Mouse (Mus musculus) c-Kit-positive CD71-positive TER-119-positive erythroid progenitor cells, embryonic 14.5 days (primary cell): ENCODE measurements around the gene Krt14.
"Not testable (repeated sequence)": the region's sequence is repeated elsewhere in the genome, so short reads cannot be mapped to it uniquely, and the experiment has no call there.

Source experiments
- DNase-seq: peaks from one replicate; pipeline ENCODE4 v3.0.0-alpha.2; 2013; ENCODE audit warnings: low spot score

Gene Krt14

DNA sequence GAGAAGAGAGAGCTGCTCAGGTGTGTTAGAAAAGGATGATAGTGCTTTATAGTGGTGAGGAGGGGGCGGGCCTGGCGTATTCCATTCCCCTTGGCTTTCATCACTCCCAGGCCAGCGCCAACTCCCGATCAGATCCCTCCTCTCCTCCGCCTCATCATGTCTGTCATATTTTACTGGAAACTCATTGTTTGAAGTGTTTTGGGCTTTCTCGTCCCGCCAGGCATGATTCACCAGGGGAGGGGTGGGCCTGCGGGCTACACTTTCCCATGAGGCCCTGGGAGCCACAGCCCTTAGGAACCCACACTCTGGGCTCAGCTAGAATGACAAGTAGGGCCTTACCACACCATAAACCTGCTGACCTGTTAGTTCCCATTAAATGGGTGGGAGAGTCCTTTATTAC, at the start of gene Krt14:
Gene Krt14, minus strand, starts transcription at position 51 of the 400 bp plus-strand sequence.
- no peak for DNase-seq

DNA sequence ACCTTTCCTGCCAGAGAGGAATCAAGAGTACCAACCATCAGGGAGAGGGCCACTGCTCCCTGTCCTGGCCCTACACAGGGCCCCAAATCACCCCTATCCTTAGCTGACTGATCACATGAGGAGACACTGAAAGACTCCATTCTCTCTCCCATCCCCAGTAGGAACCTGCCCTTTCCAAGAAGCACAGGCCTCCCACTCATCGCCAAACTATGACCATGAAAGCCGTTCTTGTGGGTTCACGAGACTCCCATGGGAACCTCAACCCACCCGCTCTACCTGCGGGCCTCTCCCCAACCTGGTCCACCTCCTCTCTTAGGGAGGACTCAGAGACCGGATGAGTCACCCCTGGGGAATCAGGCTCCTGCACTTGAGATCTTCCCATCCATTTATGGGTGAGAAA, 48.2 kb upstream of the Krt14 start:
- DNase-seq: no peak

DNA sequence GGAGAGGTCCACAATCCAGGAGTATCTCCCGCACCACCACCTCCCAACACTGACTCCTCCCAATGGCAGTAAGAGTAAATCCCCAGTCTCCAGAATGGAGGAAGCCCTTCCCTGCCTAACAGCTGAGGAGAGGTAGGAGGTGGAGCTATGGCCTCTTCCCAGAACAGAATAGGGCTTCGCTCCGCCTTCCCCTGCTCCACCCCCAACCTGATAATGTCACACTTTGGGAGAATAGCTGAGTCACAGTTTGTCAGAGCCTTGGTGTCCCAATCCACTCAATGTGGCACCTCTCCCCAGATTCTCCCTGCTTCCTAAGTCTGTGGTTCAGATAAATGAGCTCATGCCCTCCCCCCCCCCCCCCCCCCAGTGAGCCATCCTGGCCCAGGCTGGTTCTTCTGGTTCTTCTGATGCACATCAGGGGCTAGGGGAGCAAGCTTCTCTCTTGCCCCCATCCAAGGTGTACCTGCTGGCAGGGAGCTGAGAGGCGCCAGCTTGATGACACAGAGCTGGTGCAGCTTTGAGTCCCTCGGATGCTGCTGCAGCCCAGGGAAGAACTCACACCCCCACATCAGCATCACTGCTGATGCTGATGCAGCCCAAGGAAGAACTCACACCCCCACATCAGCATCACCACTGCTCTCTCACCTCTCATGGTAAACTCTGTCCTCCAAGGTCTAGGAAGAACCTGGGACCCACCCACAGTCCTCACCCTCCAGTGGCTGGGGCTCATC, 47.2 kb upstream of the Krt14 start:
- DNase-seq: peak; percentile 42

DNA sequence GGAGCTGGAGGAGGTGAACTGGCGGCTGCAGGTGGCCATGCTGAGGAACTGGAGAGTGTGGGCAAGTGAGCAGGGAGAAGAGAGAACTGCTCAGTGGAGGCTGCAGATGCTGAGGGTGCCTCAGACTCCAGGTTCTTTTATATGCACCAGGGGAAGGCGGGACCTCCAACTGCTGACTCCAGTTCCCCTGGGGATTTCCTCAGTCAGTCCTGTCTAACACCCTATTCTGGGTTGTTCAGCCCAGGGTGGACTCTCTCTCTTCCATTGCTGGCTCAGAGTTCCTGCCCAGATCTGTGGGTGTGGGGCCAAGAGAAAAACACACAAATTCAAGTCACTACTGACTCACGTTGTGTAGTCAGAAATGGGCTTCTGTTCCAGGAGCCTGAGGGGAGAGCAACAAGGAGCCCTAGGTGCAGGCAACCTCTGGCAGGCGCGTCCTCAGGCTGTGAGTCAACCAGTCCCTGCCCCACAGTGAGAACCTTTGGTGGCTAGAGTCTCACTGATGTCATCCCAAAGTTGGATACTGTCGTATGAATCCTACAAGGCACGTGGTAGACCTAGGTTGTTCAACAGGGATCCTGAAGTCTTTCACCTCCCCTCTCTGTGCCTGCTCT, 41.6 kb upstream of the Krt14 start, which contains the start of gene Krt16:
Gene Krt16, minus strand, starts transcription at position 51 of the 614 bp plus-strand sequence.
- DNase-seq: no peak

DNA sequence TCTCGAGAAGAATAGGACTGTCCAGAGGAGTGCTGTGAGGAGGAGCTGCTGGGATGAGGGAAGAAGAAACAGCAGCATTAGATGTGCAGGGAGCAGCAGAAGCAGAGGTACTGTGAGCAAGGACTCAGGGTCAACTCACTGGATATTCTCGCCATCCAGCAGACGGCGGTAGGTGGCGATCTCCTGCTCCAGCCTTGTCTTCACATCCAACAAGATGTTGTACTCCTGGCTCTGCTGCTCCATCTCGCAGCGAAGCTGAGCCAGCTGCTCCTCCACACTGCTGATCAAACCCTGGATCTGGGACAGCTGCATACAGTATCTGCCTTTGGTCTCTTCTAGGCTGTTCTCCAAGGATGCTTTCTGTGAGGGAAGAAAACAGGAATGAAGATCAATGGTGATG, 39.1 kb upstream of the Krt14 start:
- not testable (repeated sequence) for DNase-seq

DNA sequence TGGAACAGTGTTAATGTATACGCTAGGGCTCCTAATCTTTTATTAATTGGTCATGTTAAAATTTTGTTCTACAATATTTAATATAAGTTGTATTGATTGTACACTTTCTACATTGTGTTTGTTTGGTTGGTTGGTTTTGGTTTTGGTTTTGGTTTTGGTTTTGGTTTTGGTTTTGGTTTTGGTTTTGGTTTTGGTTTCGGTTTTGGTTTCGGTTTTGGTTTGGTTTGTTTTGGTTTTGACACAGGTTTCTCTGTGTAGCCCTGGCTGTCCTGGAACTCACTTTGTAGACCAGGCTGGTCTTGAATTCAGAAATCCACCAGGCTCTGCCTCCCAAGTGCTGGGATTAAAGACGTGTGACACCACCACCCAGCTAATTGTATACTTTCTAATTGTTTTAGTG, 32.9 kb upstream of the Krt14 start:
- DNase-seq: not testable (repeated sequence)

DNA sequence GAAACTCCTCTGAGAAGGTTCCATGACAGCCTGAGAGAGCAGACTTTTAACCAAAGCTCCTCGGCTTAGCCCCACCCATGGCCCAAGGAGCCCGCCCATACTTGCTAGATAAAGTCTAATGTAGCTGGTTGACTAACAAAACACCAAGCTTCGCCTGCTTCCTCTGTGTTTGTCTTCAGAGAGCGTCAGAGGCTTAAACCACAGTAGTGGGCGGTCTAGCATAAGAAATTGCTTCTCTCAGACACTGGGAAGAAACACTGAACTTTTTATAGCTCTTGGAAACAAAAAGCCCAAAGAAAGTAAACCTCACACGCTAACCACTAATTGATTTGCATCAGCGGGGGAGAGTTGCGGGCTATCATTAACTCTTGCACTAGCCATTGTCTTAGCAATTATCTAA, 14.4 kb upstream of the Krt14 start:
- no peak for DNase-seq

DNA sequence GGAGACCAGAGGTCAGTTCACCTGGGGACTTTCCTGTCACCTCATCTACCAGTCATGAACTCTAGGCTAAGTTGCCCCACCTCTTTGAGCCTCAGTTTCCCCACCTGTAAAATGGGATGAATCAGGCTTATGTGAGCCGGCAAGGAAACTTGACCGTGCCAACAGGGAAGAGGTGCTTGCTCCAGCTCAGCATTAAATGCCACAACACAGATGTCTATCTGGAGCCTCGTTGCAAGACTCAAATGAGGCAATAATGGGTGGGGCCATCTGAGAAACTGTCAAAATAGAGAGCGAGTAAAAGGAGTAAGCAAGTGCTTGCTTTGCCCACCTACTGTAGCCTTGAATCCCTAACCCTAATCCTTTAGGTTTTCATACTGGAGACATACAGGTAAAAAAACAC, 12.0 kb upstream of the Krt14 start:
- no peak for DNase-seq

DNA sequence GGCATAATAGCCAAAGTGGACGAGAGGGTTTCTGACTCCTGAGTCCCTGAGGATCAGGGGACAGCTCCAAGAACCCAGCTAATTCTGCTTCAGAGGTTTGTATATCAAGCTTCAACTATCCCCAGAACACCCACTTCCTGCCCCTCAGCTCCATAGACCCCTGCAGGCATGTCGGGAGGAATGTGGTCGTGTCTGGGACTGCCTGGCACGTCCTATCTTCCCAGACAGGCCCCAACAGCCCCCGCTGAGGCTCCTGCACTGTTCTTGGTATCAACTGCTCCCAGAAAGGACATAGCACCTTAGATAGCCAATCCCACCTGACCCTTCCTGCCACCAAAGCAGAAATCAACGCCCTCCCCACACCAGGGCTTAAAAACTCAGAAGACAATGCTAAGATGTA, 1.2 kb upstream of the Krt14 start:
- DNase-seq: no peak

DNA sequence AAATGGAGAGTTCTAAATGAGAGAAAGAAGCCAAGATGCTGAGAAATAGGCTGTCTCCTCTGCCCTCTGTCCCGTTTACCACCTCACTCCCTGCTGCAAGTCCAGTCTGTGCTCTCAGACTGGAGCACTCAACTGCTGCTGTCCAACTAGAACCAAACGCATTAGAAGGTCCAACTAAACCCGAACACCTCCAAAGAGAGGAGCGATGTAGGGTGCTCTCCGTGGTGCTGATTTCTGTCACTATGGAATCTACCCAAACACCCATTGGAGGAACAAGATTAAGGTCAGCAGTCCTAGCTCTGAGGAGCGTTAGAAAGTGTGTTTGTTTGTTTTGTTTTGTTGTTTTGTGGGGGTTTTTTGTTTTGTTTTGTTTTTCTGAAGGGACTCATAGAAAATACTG, 3.9 kb downstream of the Krt14 start:
- DNase-seq: no peak

DNA sequence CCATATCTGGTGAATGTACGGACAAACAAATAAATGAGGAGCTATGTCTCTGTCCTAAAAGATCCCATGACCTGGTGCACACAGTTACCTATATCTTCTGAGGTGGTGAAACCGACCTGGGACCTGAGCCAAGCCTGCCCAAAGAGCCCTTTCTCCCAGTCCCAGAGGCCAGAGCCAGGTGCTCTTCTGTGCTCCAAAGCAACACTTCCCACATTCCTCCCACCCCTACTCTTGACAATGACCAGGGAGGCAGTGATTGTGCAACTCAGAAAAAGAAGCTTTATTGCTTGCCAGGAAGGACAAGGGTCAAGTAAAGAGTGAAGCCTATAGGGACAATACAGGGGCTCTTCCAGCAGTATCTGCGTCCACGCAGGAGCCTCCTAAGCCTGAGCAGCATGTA, 4.4 kb downstream of the Krt14 start:
- no peak for DNase-seq

DNA sequence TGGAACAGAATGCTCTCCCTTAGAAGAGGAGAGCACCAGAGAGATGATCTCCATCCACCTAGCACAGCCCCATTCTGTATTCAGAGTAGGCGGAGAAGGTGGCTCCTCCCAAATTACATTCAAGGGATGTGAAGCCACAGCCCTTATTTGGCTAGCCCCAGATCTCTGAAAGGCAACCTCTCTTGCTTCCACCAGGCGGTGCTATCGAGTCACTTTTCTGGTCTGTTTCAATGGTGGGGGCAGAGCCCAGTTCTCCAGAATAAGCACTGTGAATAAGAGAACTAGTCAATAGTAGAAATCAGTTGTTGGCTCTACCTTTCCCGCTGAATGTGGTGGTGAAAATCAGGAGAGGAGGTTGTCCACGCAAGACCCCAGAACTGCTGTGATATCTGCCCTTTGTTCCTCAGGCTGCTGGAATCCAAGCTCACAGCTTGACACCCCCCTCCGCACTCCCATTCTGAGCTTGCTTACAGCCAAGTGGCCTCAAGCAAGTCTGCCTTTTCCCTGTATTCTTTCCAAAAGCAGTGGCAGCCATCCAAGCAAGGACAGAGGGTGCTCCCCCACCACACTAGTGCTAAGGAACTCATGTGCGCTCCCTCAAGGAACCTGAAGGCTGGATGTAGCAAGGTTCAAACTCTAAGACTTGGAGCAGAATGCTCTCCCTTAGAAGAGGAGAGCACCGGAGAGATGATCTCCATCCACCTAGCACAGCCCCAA, 7.1 kb downstream of the Krt14 start:
- peak; percentile 14 for DNase-seq

DNA sequence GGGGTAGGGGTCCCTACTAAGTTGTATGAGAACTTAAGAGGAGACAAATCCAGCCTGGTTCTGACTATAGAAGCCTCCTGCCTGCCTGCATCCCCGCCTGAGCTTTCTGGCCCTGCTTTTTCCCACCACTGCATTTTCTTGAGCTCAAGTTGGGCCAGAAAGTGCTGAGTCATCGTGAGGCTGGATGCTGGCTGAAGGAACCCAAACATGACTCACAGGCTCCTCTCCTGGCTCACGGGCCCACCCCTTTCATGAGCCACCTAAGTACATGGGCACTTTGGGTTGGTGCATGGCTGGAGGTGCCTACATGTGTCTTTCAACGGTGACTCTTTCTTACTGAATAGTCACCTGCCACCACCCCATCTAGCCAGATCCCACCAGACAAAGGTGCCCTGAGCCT, 8.7 kb downstream of the Krt14 start:
- peak; percentile 28 for DNase-seq

DNA sequence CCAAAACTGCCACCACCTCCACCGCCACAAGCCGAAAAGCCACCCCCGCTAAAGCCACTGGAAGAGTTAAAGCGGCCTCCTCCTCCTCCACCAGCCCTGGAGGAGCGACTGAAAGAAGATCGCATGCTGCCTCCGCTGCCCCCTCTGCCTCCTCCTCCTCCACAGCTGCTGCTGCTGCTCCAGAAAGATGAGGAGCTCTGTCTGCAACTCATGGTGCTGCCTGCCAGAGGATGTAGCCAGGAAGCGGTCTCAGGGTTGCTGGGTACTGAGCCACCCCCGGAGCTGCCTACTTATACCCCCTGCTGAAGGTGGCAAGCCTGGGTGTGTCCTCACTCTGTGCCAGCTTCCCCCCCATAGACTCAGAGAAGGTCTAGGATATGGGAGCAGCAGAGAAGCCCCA, 14.4 kb downstream of the Krt14 start, which contains the start of gene Krt9:
Gene Krt9, minus strand, starts transcription at position 255 of the 400 bp plus-strand sequence.
- no peak for DNase-seq

DNA sequence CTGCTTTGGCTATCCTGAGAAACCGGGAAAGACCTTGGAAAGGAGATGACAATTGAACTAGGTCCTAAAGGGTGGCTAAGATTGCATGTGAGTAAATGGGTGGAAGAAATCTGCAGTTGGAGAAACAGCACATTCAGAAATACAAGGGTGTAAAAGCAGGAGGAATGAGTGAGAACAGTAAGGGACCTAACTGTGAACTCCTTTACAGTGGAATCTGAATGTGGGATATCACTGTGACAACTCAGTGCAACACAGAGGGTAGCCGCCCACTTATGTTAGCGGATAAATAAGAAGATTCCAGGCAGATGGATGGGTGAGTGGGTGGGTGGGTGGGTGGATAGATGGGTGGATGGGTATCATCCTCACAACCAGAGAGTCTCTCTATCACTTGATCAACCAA, 15.5 kb downstream of the Krt14 start:
- no peak for DNase-seq

DNA sequence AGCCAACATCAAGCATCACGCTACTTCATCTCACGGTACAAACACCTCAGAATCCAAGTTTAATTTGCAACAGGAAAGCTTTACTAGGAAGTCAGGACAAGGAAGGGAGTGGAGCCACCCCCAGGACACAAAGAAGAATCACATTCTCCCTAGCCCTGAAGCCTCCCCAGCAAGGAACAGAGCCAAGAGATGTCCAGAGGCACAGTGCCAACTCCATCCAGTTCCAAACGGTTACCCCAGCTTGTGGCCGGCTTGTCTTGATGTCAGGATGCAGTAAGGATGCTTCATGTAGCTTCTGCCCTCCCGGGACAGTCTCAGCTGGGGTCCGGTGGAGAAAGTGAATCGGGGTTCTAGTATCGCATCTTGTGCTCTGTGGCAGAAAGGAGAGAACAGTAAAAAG, 20.6 kb downstream of the Krt14 start:
- DNase-seq: no peak

DNA sequence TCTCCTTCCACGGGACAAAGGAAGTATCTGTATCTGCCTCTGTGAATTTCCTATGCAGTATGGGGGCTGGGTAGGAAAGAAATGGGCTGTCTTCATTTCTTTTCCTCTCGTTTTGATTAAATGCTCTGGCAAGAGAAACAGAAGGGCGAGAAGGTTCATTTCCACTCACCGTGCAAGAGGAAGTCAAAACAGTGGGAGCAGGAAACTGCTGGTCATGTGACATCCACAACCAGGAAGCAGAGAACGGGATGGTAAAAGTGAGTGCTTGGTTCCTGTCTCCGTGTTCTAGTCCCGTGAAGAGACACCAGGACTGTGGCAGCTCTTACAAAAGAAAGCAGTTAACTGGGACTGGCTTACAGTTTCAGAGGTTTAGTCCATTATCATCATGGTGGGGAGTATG, 25.6 kb downstream of the Krt14 start:
- no peak for DNase-seq

DNA sequence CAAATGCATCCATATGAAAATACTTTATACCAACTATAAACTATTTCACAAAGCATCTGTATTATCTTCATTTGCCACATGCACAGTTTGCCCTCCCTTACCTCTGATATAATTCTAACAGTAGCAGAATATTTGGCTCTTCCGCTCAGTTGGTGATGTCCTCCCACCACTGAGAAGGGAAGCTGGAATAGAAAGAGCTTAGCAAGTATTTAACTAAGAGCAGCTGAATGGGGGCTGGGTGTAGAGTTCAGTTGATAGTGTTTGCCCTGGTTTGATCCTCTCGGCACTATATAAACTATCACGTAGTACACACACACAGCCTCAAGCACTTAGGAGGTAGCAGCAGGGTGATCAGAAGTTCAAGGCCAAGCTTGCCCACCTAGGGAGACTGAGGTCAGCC, 28.1 kb downstream of the Krt14 start:
- DNase-seq: no peak

DNA sequence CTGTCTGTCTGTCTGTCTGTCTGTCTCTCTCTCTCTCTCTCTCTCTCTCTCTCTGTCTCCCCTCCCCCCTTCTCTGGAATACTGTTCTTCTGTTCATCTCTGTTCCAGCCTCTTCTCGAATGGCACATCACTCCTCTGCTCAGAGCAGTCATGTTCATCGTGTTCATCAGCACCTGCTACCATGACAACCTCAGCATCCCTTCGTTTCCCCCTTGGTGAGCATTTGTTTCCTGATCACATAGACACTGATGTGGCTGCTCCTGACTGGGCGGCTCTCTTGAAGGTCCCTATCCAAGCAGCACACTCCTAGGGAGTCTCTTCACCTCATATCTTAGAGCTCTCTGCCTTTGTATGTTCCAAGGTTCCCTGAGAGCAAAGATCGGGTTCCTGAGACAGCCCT, 29.0 kb downstream of the Krt14 start:
- no peak for DNase-seq

DNA sequence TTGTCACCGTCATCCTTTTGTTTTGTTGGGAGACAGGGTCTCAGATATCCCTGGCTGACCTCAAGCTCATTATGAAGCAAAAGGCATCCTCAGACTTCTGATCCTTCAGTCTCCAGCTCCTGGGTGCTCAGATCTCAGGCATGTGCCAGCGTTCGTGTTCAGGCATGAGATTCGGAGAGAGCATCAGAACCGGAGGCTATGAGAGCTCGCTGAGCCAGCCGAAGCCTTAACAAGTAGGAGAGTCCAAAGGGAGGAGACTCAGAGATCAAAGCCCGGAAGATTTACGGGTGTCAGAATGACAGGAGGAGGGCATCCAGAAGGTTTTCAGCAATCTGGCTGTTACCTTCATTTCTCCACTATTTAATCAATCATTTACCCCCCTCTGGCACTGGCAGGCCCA, 30.6 kb downstream of the Krt14 start:
- no peak for DNase-seq

DNA sequence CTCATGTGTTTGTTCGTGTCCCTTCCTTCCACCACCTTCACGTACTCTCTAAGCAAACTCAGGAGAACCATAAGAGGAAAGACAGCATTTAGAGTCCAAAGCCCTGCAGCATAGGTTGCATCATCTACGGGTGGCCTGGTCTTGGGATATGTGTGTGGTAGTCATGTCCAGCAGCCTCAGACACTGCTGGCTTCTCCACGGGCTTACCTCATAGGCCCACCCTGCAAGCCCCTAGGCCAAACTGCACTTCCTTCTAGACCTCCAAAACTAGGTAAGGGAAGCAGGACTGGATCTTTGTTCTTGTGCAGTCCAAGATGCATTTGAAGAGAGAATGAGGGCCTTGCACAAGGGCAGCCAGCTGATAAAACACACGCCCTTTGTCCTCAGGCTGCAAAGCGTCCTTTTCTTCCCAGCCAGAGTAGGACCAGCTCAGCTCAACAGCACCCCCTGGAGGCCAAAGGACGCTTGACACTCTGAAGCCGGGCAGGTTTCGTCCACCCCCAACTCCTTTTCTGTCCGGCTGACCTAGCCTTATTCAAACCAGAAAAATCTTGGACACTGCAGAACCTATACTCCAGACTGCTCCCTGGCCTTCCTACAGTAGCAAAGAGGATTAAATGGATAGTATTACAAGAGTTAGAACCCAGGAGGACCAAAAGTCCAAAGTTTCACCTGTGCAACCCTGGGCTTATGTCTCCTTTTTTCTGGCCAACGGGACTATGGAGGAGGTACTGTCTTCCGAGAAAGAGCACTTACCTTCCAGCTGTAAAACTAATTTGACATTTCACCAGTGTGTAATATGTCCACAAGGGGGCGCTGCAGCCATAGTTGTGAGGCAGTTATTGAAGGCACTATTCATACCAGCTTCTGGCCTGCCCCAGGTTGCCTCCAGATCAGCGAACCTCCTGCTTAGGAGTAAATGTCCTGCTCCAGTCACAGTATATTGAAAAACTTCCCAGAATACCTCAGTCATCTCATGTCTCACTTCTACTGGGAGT, 38.3 kb downstream of the Krt14 start:
- peak; percentile 53 for DNase-seq

DNA sequence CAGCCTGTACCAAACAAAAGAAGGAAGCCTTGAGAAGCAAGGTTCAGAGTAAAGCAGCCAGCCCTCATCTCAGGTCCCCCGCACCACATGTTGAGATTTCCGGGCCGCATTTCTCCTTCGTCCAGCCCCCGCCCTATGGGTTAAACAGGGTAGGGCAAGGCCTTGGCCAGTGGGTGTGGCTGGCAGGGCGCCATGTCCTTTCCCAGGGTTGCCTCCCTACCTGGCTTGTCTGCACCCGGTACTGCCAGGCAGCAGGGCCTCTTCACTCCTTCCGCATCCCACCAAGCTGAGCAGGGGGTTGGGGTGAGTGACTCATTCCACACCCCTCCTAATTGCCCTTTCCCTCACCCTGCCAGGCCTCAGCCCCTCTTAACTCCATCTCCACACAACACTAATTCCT, 39.3 kb downstream of the Krt14 start:
- DNase-seq: no peak
